Mouse (Mus musculus): ENCODE results near the gene Srpk2. TPM values are rescaled to one million over a fixed set of nuclear protein-coding genes. Genes with fewer than 3 reads are reported as not detected.
"Not testable (repeated sequence)": the region's sequence is repeated elsewhere in the genome, so short reads cannot be mapped to it uniquely, and the experiment has no call there.

Srpk2 gene
- total and polyA plus RNA-seq, 3 experiments = 20.6 to 31.1 (median 23.3) TPM

DNA sequence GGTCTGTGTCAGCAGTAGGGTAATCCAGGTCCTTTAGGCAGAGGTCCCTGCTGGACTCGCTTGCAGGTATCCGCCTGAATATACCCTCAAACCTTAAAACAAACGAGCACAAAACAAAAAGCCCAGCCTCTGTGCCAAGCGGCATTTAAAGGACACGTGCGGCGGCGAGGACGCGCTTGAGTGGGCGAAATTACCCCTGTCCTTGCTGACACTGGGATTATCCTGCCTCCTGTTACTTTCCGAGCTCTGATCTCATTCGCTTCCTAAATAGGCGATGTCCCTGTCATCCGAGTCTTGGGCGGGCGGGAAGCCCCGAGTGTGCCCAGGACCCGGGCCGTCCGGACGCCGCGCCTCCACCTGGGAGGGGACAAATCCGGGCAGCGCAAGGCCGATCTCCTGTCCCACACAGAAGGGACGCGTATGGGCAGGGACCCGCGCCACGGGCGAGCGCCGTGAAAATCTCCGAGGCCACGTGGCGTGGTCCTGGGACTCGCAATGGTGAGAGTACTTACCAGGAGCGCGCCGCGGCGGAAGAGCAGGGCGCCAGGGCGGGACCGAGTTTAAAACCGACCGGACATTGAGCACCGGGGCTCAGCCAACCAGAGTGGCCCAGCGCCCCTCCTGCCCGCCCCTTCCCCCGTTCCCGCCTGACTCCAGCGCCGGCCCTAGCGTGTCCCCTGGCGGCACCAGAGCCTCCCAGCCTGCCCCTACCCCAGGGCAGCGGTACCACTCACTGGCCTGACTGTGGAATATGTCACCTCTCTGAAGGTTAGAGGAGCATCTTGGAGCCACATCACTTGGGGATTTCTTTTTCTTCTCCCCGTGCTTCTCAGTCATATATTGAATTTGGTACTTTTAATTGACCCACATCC, 27.9 kb upstream of the Srpk2 start (continued):
- peak; percentile 39 for TF ChIP-seq BHLHE40 (IDR thresholded peaks at IDR 0.05; ENCODE audit: low read depth, low read length)
- TF ChIP-seq ELF1 (IDR thresholded peaks at IDR 0.05; ENCODE audit: low read depth, low read length) = peak; percentile 68; the same call in 1 of the 2 replicates
- 0 out of 2 replicates have a peak, but pooled peaks have one; percentile 48 for TF ChIP-seq CHD2 (IDR thresholded peaks at IDR 0.05; ENCODE audit: low read length)
- peak; percentile 16 for TF ChIP-seq SMC3 (IDR thresholded peaks at IDR 0.05; ENCODE audit: low read depth, low read length)
- peak; percentile 67 for TF ChIP-seq ZMIZ1 (IDR thresholded peaks at IDR 0.05; ENCODE audit: low read depth, low read length)
- peak; percentile 15 for TF ChIP-seq RAD21 (IDR thresholded peaks at IDR 0.05; ENCODE audit: low read depth, low read length)
- no peak for TF ChIP-seq POLR2AphosphoS2 (IDR thresholded peaks at IDR 0.05; ENCODE audit: low read depth, low read length)
- TF ChIP-seq MAX (IDR thresholded peaks at IDR 0.05; ENCODE audit: low read length) = peak; percentile 91
- no peak for TF ChIP-seq JUN (IDR thresholded peaks at IDR 0.05; ENCODE audit: insufficient read depth, low read depth, low read length)
- no peak for TF ChIP-seq NRF1 (IDR thresholded peaks at IDR 0.05; ENCODE audit: low read depth, low read length)
- TF ChIP-seq ZKSCAN1 (IDR thresholded peaks at IDR 0.05; ENCODE audit: borderline replicate concordance, low read depth, low read length) = no peak
- TF ChIP-seq ETS1 (conservative IDR thresholded peaks at IDR 0.05; ENCODE audit: low read depth, low read length) = no peak
- TF ChIP-seq EP300 (IDR thresholded peaks at IDR 0.05; ENCODE audit: low read length) = no peak

DNA sequence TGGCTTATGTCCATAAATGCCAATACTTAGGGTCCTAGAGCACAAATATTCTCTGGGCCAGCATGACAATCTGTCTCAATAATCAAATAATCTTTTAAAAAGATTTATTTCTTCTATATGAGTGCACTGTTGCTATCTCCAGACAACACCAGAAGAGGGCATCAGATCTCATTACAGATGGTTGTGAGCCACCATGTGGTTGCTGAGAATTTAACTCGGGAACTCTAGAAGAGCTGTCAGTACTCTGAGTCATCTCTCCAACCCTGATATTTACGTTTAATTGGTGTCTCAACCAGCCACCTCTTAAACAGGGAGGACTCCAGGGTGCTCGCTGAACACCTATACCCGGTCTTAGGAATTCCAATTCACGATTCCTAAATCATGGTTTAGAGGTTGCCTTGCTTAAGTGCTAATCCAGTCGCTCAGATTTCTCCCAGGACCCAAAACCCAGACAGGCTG, 27.3 kb upstream of the Srpk2 start:
- H3K4me3 ChIP-seq (replicated peaks in 1 of 3; ENCODE audit: low read depth in 2 of 3, low read length in 2 of 3, poor library complexity in 1 of 3) = peak overlapping the region; percentile 73 to 96 (median 87)
- dilution Hi-C loops (cut with MboI; ENCODE audit: extremely low pct_ligation_motif_present, extremely low pct_unique_long_range_greater_than_20kb, low sequenced_read_pairs); DNase-seq (ENCODE audit: extremely low read depth); H3K27me3 ChIP-seq (replicated peaks): not testable (repeated sequence)
- peak overlapping the region; percentile 48; the same call in 1 of the 2 replicates for H3K27ac ChIP-seq (ENCODE audit: insufficient read depth, low read depth)
- H3K36me3 ChIP-seq (replicated peaks in 1 of 2; ENCODE audit: control insufficient read depth in 1 of 2, insufficient read depth in 1 of 2, low read length in 1 of 2) = peaks cover 28 to 33% of the 10 kb centered on the region in 2 experiments
- in situ Hi-C loops (cut with MboI; ENCODE audit: low pct_ligation_motif_present, low pct_unique_long_range_greater_than_20kb, low sequenced_read_pairs) = loop anchor here (5.0 to 10.0 kb wide), 2 partner anchors 36 to 197 kb away; no protein-coding TSS in a partner anchor
- H3K79me2 ChIP-seq (replicated peaks; ENCODE audit: control insufficient read depth, extremely low read depth, insufficient read depth, poor library complexity, severe bottlenecking) = peaks cover 14% of the 10 kb centered on the region
- TF ChIP-seq MYC (IDR thresholded peaks at IDR 0.05; ENCODE audit: low read depth, low read length) (peak; percentile 71; the same call in 1 of the 2 replicates), CTCF (conservative IDR thresholded peaks at IDR 0.05 in 1 of 2, IDR thresholded peaks at IDR 0.05 in 1 of 2; ENCODE audit: low read depth in 2 of 2, low read length in 2 of 2) (peak in 1 of 2 experiments; percentile 59; a peak in 2 of 4 replicates)
- peak overlapping the region; percentile 63 for H3K4me2 ChIP-seq (ENCODE audit: insufficient read depth, low read depth, poor library complexity, severe bottlenecking)
- peaks cover 20% of the 10 kb centered on the region for H3K9me3 ChIP-seq (replicated peaks; ENCODE audit: low read length)
- peak overlapping the region; percentile 91 for H3K9ac ChIP-seq (ENCODE audit: insufficient read depth, low read depth)
- peaks cover 5 to 11% of the 10 kb centered on the region in 2 experiments for H3K4me1 ChIP-seq (ENCODE audit: control insufficient read depth in 1 of 2, insufficient read depth in 2 of 2)

DNA sequence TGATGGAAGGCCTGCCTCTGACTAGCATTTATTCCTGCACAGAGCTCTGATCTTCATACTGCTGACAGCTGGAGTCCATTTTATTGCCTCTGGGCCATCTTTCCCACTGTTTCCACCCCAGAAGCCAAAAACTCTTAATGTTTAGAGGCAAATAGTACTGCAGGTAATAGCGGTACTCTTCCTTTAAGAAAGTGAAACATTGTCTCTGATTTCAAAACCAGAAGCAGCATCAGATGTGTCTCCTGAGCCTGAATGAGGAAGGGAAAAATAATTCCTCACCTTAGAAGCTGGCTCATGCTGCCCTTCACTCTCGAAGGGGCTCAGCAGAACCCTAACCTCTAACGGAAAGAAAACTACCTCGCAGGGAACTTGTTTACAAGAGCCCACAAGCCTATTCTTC, 26.8 kb upstream of the Srpk2 start:
- Histone ChIP-seq H3K4me1 (ENCODE audit: control insufficient read depth in 1 of 2, insufficient read depth in 2 of 2) (peaks cover 5 to 11% of the 10 kb centered on the region in 2 experiments), H3K4me2 (ENCODE audit: insufficient read depth, low read depth, poor library complexity, severe bottlenecking) (0 out of 2 replicates have a peak overlapping the region, but pooled peaks have one; percentile 47), H3K36me3 (replicated peaks in 1 of 2; ENCODE audit: control insufficient read depth in 1 of 2, insufficient read depth in 1 of 2, low read length in 1 of 2) (peaks cover 28 to 37% of the 10 kb centered on the region in 2 experiments), H3K9me3 (replicated peaks; ENCODE audit: low read length) (peaks cover 20% of the 10 kb centered on the region), H3K27ac (ENCODE audit: insufficient read depth, low read depth) (no peak overlapping the region), H3K79me2 (replicated peaks; ENCODE audit: control insufficient read depth, extremely low read depth, insufficient read depth, poor library complexity, severe bottlenecking) (peaks cover 16% of the 10 kb centered on the region), H3K4me3 (replicated peaks in 1 of 3; ENCODE audit: low read depth in 2 of 3, low read length in 2 of 3, poor library complexity in 1 of 3) (peak overlapping the region in 2 of 3 experiments; percentile 6 to 35), H3K27me3 (replicated peaks) (no peaks in the 10 kb centered on the region), H3K9ac (ENCODE audit: insufficient read depth, low read depth) (peak overlapping the region; percentile 8; the same call in 1 of the 2 replicates)
- TF ChIP-seq CHD1 (IDR thresholded peaks at IDR 0.05; ENCODE audit: low read depth, low read length) = no peak
- no peak for TF ChIP-seq ZKSCAN1 (IDR thresholded peaks at IDR 0.05; ENCODE audit: borderline replicate concordance, low read depth, low read length)
- in situ Hi-C loops (cut with MboI; ENCODE audit: low pct_ligation_motif_present, low pct_unique_long_range_greater_than_20kb, low sequenced_read_pairs) (loop anchor here (5.0 to 10.0 kb wide), 2 partner anchors 36 to 196 kb away; no protein-coding TSS in a partner anchor), dilution Hi-C loops (cut with MboI; ENCODE audit: extremely low pct_ligation_motif_present, extremely low pct_unique_long_range_greater_than_20kb, low sequenced_read_pairs) (no loop called here)
- DNase-seq (ENCODE audit: extremely low read depth) = no peak
